Mouse (Mus musculus) heart, embryonic 12.5 days (tissue): ENCODE measurements around the gene Scyl2. TPM values are rescaled to one million over a fixed set of nuclear protein-coding genes. Genes with fewer than 3 reads are reported as not detected.
"Not testable (repeated sequence)": the region's sequence is repeated elsewhere in the genome, so short reads cannot be mapped to it uniquely, and the experiment has no call there.

Experiments used
- ATAC-seq: fragments of 200-750 bp; cut with Nextera tagmentation; 2 replicates; pipeline ENCODE4 v1.8.0; 2017; ENCODE audit warnings: moderate TSS enrichment, moderate library complexity; ENCODE audit not compliant: insufficient number of reproducible peaks, low FRiP score
- H3K27ac ChIP-seq: fragments of 300-500 bp; sonication (generic); 2 replicates; pipeline ENCODE4 v1.5.1; 2016; ENCODE audit warnings: mild to moderate bottlenecking, moderate library complexity; ENCODE audit not compliant: poor library complexity, severe bottlenecking
- H3K27me3 ChIP-seq: fragments of 300-500 bp; sonication (generic); replicated peaks from 2 replicates; pipeline ENCODE4 v1.6.1; 2016; ENCODE audit warnings: mild to moderate bottlenecking, moderate library complexity
- H3K36me3 ChIP-seq: fragments of 300-500 bp; sonication (generic); 2 replicates; pipeline ENCODE4 v1.6.1; 2016; ENCODE audit warnings: mild to moderate bottlenecking, moderate library complexity
- H3K4me1 ChIP-seq: fragments of 300-500 bp; sonication (generic); replicated peaks from 2 replicates; pipeline ENCODE4 v1.6.1; 2016; ENCODE audit warnings: mild to moderate bottlenecking
- H3K4me2 ChIP-seq: fragments of 300-500 bp; sonication (generic); 2 replicates; pipeline ENCODE4 v1.6.1; 2016; ENCODE audit warnings: mild to moderate bottlenecking, moderate library complexity
- H3K4me3 ChIP-seq: fragments of 300-500 bp; sonication (generic); 2 replicates; pipeline ENCODE4 v1.5.1; 2016; ENCODE audit warnings: mild to moderate bottlenecking
- H3K9ac ChIP-seq: fragments of 300-500 bp; sonication (generic); 2 replicates; pipeline ENCODE4 v1.6.1; 2016; ENCODE audit warnings: mild to moderate bottlenecking, moderate library complexity
- H3K9me3 ChIP-seq: fragments of 300-500 bp; sonication (generic); replicated peaks from 2 replicates; pipeline ENCODE4 v1.6.1; 2016; ENCODE audit warnings: mild to moderate bottlenecking, moderate library complexity
- WGBS: fragments of 180-500 bp; shearing (Covaris S2); methylation state at CpG from one replicate; pipeline ENCODE4 v1.1.7; 2016; 5-methylcytosine and 5-hydroxymethylcytosine counted together
- polyA plus RNA-seq: library from polyadenylated mRNA; unstranded; fragments of >200 nt; fragmentation: Nextera tagmentation; extraction: Ambion mirVana; gene quantifications from 2 replicates; pipeline ENCODE4 v1.2.1, GENCODE M21; 2016

Scyl2 gene
- polyA plus RNA-seq, 1 experiment from 2014 or later, result 7.1 TPM

DNA sequence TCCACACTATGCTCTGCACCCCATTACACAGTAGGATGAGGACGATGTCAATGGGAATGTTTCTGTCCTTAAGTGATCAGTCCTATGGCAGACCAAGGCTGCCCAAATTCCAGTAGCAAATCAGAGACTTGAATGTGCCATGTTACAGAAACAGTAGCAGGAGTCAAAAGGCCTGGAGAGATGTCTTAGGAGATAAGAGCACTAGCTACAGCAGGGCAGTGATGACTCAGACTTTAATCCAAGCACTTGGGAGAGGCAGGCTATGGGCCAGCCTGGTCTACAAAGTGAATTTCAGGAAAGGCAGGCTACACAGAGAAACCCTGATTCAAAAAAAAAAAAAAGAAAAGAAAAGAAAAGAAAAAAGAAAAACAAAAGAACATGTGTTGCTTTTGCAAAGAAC, 6.6 kb downstream of the Scyl2 start:
- Histone ChIP-seq H3K36me3 (peaks cover 5% of the 10 kb centered on the region; the same call in 1 of the 2 replicates), H3K4me2 (no peak overlapping the region), H3K27me3 (no peaks in the 10 kb centered on the region), H3K9me3 (no peaks in the 10 kb centered on the region), H3K27ac (no peak overlapping the region), H3K4me1 (0 out of 2 replicates have a peak, but pooled peaks cover 5% of the 10 kb centered on the region), H3K4me3 (no peak overlapping the region), H3K9ac (no peak overlapping the region)
- 92% methylated on average over 1 of the region's 1 CpGs for WGBS
- ATAC-seq, result no peak

DNA sequence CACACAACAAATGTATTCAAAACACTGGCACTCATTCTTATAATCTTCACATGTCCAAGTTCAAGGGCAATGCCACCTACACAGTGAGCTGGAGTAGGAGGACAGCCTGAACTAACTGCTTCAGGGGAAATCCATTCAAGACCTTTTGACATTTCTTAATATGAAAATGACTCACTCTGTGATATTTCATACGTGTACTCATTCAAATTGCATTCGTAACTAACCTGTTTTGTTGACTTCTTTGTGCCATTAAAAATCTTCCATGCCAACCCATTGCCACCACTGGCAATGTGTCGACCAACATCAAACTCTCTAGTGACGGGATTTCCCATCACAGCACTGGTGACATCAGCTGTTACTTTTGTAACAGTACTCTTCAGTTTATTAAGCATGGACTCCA, 8.0 kb downstream of the Scyl2 start:
- 0 out of 2 replicates have a peak, but pooled peaks cover under 1% of the 10 kb centered on the region for H3K4me1 ChIP-seq
- no peaks in the 10 kb centered on the region for H3K9me3 ChIP-seq
- no peak overlapping the region for H3K4me3 ChIP-seq
- peaks cover 2% of the 10 kb centered on the region; the same call in 1 of the 2 replicates for H3K36me3 ChIP-seq
- WGBS, result 94% methylated on average over 4 of the region's 4 CpGs
- H3K27me3 ChIP-seq, result no peaks in the 10 kb centered on the region
- H3K4me2 ChIP-seq, result no peak overlapping the region
- H3K9ac ChIP-seq, result no peak overlapping the region
- no peak overlapping the region for H3K27ac ChIP-seq
- no peak for ATAC-seq

DNA sequence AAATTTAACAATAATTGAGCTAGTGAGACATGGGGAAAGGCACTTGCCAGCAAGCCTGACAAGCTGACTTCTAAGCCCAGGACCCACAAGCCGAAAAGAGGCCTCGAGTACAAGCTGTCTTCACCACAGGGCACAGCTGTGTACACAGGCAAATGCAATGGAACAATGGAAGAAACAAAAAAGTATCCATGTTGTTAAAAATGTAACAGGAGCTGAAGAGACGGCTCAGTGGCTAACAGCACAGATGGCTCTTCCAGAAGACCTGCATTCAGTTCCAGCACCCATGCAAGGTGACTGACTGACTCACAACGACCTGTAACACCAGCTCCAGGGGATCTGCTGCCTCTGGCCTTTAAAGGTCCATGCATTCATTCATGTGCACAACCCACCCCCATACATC, 9.5 kb downstream of the Scyl2 start:
- H3K9ac ChIP-seq, result no peak overlapping the region
- no peaks in the 10 kb centered on the region; the same call in 1 of the 2 replicates for H3K36me3 ChIP-seq
- H3K9me3 ChIP-seq, result no peaks in the 10 kb centered on the region
- no peaks in the 10 kb centered on the region for H3K27me3 ChIP-seq
- peaks cover 4% of the 10 kb centered on the region; the same call in 1 of the 2 replicates for H3K4me1 ChIP-seq
- 80% methylated on average over 4 of the region's 4 CpGs for whole genome bisulfite sequencing
- ATAC-seq, result no peak
- no peak overlapping the region for H3K27ac ChIP-seq
- H3K4me2 ChIP-seq, result no peak overlapping the region
- no peak overlapping the region for H3K4me3 ChIP-seq

DNA sequence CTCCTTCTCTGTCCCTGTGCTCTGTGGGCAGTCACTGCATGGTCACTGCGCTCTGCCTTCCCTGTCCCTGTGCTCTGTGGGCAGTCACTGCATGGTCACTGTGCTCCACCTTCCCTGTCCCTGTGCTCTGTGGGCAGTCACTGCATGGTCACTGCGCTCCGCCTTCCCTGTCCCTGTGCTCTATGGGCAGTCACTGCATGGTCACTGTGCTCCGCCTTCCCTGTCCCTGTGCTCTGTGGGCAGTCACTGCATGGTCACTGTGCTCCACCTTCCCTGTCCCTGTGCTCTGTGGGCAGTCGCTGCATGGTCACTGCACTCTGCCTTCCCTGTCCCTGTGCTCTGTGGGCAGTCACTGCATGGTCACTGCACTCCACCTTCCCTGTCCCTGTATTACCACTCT, 15.7 kb downstream of the Scyl2 start:
- H3K9ac ChIP-seq, H3K4me1 ChIP-seq, H3K9me3 ChIP-seq, H3K27me3 ChIP-seq, H3K4me2 ChIP-seq, ATAC-seq, H3K36me3 ChIP-seq, H3K27ac ChIP-seq, H3K4me3 ChIP-seq: not testable (repeated sequence)
- WGBS, result 92% methylated on average over 5 of the region's 5 CpGs

DNA sequence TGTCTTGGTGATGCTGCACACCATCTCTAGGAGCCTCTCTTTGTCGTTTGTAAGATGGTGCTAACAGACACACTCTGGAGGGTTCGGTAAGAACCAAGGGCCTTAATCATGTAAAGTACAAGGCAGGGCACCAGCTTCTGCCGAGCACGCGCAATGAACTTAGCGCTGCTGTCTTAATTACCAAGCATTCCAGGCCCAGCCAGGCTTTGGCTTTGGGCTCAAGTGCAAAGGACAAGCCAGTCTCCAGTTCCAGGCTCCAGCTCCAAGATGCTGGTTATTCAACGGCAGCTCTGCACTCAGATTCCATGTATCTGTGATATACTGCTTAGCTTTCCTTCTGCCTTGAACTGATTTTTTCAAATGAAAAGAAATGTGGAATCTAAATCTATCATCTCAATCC, 18.5 kb downstream of the Scyl2 start:
- WGBS, result 85% methylated on average over 7 of the region's 7 CpGs
- ATAC-seq, result no peak

DNA sequence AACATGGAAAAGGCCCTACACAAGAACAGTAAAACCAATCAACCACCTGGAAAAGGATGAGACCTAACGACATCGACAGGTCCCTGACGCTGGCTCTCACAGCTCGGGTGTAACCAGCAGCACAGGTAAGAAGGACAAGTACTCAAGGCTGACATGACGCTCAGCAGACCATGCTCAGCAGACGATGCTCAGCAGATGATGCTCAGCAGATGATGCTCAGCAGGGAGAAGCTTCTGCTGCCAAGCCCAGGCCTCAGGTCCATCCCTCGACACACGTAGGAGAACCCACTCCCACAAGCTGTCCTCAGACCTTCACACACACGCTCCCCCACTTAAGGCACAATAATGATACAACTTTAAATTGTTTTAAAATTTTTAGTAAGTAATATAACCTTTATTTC, 20.4 kb downstream of the Scyl2 start:
- Histone ChIP-seq H3K27me3 (no peaks in the 10 kb centered on the region), H3K9ac (no peak overlapping the region), H3K4me2 (no peak overlapping the region), H3K36me3 (peaks cover 25% of the 10 kb centered on the region), H3K27ac (no peak overlapping the region), H3K4me1 (no peaks in the 10 kb centered on the region), H3K4me3 (no peak overlapping the region), H3K9me3 (no peaks in the 10 kb centered on the region)
- WGBS, result 89% methylated on average over 9 of the region's 9 CpGs
- no peak for ATAC-seq

More for the DNA sequence above, 18.5 kb downstream of the Scyl2 start:
- Histone ChIP-seq H3K27me3 (no peaks in the 10 kb centered on the region), H3K4me3 (no peak overlapping the region), H3K9me3 (no peaks in the 10 kb centered on the region), H3K4me2 (no peak overlapping the region), H3K4me1 (no peaks in the 10 kb centered on the region), H3K36me3 (peaks cover 12% of the 10 kb centered on the region), H3K27ac (no peak overlapping the region), H3K9ac (no peak overlapping the region)

DNA sequence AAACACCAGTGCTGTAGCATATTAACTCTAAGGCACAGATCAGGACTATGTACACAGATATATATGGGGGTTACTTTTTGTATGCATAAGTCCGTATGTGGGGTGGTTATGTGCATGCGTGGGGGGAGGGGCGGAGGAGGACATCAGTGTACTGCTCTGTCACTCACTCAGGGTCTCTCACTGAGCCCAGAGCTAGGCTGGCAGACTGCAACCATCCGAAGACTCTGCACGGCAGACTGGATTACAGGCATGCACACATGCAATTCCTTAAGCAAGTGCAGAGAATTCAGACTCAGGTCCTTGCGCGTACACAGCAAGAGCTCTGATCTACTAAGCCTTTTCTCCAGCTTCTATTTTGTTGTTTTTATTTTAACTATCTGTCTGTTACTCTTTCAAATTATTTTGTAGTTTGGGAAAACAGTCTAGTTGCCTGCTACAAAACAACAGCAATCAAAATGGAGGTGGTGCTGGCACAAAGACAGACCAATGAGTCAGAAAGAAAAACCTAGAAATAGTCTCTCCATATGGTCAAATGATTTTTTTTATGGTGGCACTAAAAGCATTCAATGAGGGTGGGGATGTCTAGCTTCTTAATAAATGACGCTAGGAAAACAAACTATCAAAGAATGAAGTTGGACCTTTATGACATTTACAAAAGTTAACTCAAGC, 21.0 kb downstream of the Scyl2 start:
- Histone ChIP-seq H3K36me3 (peaks cover 30% of the 10 kb centered on the region), H3K4me3 (no peak overlapping the region), H3K4me2 (no peak overlapping the region), H3K27me3 (no peaks in the 10 kb centered on the region), H3K4me1 (no peaks in the 10 kb centered on the region), H3K9me3 (no peaks in the 10 kb centered on the region), H3K9ac (no peak overlapping the region), H3K27ac (no peak overlapping the region)
- WGBS, result 90% methylated on average over 8 of the region's 8 CpGs
- ATAC-seq, result no peak

DNA sequence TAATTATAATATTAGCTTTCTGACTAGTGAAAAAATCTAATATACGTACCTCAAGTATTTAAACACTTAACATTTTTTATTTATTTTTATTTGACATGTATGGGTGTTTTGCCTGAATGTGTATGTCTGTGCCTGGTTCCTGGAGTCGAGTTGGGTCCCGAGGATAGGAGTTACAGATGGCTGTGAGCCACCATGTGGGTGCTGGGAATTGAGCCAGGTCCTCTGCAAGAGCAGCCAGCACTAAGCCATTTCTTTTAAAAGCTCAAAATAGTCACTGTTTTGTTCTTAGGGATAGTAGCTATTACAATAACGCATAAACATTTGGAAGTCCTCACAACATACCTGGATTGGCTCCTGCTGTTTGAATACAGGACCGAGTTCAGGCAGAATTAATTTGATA, 29.7 kb downstream of the Scyl2 start:
- no peak for ATAC-seq
- no peaks in the 10 kb centered on the region for H3K4me1 ChIP-seq
- H3K27me3 ChIP-seq, result no peaks in the 10 kb centered on the region
- H3K9me3 ChIP-seq, result no peaks in the 10 kb centered on the region
- H3K4me3 ChIP-seq, result no peak overlapping the region
- no peak overlapping the region for H3K9ac ChIP-seq
- H3K36me3 ChIP-seq, result peaks cover 69% of the 10 kb centered on the region
- no peak overlapping the region for H3K27ac ChIP-seq
- H3K4me2 ChIP-seq, result no peak overlapping the region
- WGBS, result 86% methylated on average over 5 of the region's 5 CpGs

DNA sequence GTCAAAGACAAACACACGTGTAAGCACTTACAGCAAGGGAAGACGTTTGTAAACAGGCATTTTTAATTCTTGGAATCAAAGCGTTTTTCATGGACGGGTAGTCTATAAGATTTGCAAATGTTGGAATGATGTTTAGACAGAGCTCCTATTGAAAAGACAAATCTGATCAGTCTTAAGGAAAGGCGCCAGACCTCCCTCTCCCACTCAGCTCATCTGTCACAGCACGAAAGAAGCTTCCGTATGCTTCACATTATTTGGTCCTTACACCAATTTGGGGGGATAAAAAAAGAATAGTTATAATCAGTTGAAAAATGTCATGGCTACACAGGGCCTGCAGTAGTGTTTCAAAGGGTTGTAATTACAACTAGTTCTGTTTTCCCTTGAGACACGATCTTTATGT, 33.2 kb downstream of the Scyl2 start:
- no peak for ATAC-seq

DNA sequence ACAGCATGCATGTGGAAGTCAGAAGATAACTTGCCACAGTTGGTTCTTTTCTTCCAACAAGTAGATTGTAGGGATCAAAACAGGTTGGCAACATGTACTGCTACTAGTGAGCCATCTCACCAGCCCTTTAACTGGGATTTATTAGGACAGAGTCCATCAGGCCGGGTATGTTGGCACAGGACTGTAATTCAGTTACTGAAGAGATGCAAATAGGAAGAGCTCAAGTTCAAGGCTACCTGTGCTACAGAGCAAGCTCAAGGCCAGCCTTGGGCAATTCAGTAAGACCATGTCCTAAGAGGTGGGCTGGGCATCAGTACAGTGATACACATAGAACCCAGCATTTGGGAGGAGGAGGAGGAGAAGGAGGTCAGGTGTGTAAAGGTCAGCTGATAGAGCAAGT, 34.4 kb downstream of the Scyl2 start:
- H3K36me3 ChIP-seq, result peaks cover 56% of the 10 kb centered on the region
- no peaks in the 10 kb centered on the region for H3K9me3 ChIP-seq
- H3K4me2 ChIP-seq, result no peak overlapping the region
- no peak for ATAC-seq
- H3K27ac ChIP-seq, result no peak overlapping the region
- H3K4me1 ChIP-seq, result no peaks in the 10 kb centered on the region
- H3K9ac ChIP-seq, result no peak overlapping the region
- no peak overlapping the region for H3K4me3 ChIP-seq
- WGBS, result 79% methylated on average over 1 of the region's 1 CpGs
- H3K27me3 ChIP-seq, result no peaks in the 10 kb centered on the region

More for the DNA sequence above, 33.2 kb downstream of the Scyl2 start:
- Histone ChIP-seq H3K9me3 (no peaks in the 10 kb centered on the region), H3K4me2 (no peak overlapping the region), H3K36me3 (peaks cover 60% of the 10 kb centered on the region), H3K4me1 (no peaks in the 10 kb centered on the region), H3K27me3 (no peaks in the 10 kb centered on the region), H3K27ac (no peak overlapping the region), H3K4me3 (no peak overlapping the region), H3K9ac (no peak overlapping the region)
- 89% methylated on average over 8 of the region's 8 CpGs for WGBS

DNA sequence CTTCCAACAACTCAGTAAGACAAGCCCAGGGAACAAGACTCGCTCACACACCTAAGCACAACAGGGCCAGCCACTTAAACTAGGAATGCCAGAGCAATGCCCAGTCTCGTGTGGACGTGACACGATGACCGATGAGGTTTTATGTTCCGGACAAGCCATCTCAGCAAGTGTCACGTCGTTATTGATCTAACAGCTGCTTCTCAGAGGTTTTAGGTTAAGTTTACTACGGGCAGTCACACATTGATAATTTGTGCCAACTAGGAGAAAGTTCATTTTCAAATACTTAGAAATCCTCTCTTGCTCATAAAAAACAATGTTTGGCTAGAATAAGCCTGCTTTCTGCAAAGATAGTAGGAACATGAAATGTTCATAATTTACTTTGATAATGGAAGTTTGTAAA, 39.2 kb downstream of the Scyl2 start:
- H3K4me1 ChIP-seq, result no peaks in the 10 kb centered on the region
- H3K36me3 ChIP-seq, result peaks cover 64% of the 10 kb centered on the region
- H3K27ac ChIP-seq, result no peak overlapping the region
- H3K9ac ChIP-seq, result no peak overlapping the region
- H3K4me3 ChIP-seq, result no peak overlapping the region
- no peak for ATAC-seq
- H3K9me3 ChIP-seq, result no peaks in the 10 kb centered on the region
- no peak overlapping the region for H3K4me2 ChIP-seq
- WGBS, result 89% methylated on average over 9 of the region's 9 CpGs
- no peaks in the 10 kb centered on the region for H3K27me3 ChIP-seq

DNA sequence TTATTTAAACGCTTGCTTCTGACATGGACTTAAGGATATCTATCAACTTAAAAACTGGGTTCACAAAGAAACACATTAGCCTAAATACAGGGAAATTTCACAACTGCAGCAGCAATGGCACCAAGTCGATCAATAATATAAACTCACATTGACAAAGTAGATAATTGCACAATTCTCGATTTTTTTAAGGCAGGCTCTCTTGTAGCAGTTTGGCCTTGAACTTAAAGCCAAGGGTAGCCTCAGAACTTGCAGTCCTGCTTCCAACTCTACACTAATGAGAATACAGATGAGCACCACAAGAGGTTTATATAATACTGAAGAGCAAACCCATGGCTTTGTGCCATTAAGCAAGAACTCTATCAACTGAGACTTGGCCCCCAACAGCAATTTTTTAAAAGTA, 49.1 kb downstream of the Scyl2 start:
- H3K4me2 ChIP-seq, result no peak overlapping the region
- peaks cover 36% of the 10 kb centered on the region for H3K36me3 ChIP-seq
- H3K4me3 ChIP-seq, result no peak overlapping the region
- no peak for ATAC-seq
- H3K27ac ChIP-seq, result no peak overlapping the region
- H3K4me1 ChIP-seq, result no peaks in the 10 kb centered on the region
- no peaks in the 10 kb centered on the region for H3K9me3 ChIP-seq
- H3K9ac ChIP-seq, result no peak overlapping the region
- no peaks in the 10 kb centered on the region for H3K27me3 ChIP-seq
- 85% methylated on average over 3 of the region's 3 CpGs for WGBS
